Mouse (Mus musculus) E14TG2a.4 (cell line): ENCODE results near the gene Rbm12.

ENCODE experiments used
- H3K27me3 ChIP-seq: 2 replicates; pipeline ENCODE4 v1.6.1; 2014; ENCODE audit warnings: low read length, control low read depth; ENCODE audit not compliant: insufficient read depth
- H3K36me3 ChIP-seq: 2 replicates; pipeline ENCODE4 v1.6.1; 2014; ENCODE audit warnings: low read length, control low read depth; ENCODE audit not compliant: insufficient read depth
- H3K4me1 ChIP-seq: replicated peaks from 2 replicates; pipeline ENCODE4 v1.6.1; 2014; ENCODE audit warnings: low read depth, low read length, control low read depth
- H3K4me3 ChIP-seq: replicated peaks from 2 replicates; pipeline ENCODE4 v1.5.1; 2014; ENCODE audit warnings: mild to moderate bottlenecking, low read length
- H3K9me3 ChIP-seq: 2 replicates; pipeline ENCODE4 v1.6.1; 2014; ENCODE audit warnings: low read length, control low read depth
- CTCF ChIP-seq: conservative IDR thresholded peaks from 2 replicates; pipeline ENCODE4 v1.5.1; 2014; ENCODE audit warnings: low read length
- NANOG ChIP-seq: IDR thresholded peaks from 2 replicates; pipeline ENCODE4 v1.6.1; 2014; ENCODE audit warnings: borderline replicate concordance, low read length, mixed read lengths
- POU5F1 ChIP-seq: IDR thresholded peaks from 2 replicates; pipeline ENCODE4 v1.6.1; 2014; ENCODE audit warnings: low read length, borderline replicate concordance

The Rbm12 gene

GRCm38 (mm10) chr2:156111358-156112079, at the start of gene Rbm12, which contains the start of gene Cpne1:
Gene Rbm12 (minus strand): TSS chr2:156111978.
Gene Cpne1 (minus strand): TSS chr2:156111965.
- peaks cover 36% of the 10 kb centered on the region for H3K4me1 ChIP-seq
- H3K27me3 ChIP-seq, result no peaks in the 10 kb centered on the region
- TF ChIP-seq CTCF (no peak), POU5F1 (no peak), NANOG (no peak)
- peaks cover 10% of the 10 kb centered on the region; the same call in 1 of the 2 replicates for H3K36me3 ChIP-seq
- peak within 1 kb of the TSS; percentile 93 for H3K4me3 ChIP-seq
- no peaks in the 10 kb centered on the region for H3K9me3 ChIP-seq

DNA sequence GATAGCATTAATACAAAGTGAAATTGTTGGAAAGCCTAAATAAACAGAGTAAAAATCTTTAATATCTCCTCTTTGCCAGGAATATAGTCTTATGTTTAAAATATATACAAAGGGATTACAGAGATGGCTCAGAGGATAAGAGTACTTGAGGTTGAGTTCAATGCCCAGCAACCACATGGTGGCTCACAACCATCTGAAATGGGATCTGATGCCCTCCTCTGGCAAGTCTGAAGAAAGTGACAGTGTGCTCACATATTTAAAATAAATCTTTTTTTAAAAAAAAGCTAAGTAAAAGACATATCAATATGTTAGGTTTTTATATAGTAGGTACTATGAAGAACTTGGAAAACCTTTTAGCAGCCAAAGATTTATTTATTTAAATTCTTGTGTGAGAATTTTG, 39.8 kb upstream of the Rbm12 start:
- no peak overlapping the region for H3K4me3 ChIP-seq
- no peaks in the 10 kb centered on the region for H3K9me3 ChIP-seq
- no peaks in the 10 kb centered on the region for H3K27me3 ChIP-seq
- 0 out of 2 replicates have a peak, but pooled peaks cover 3% of the 10 kb centered on the region for H3K4me1 ChIP-seq
- H3K36me3 ChIP-seq, result peaks cover 100% of the 10 kb centered on the region
- no peak for TF ChIP-seq CTCF
- no peak for TF ChIP-seq POU5F1
- TF ChIP-seq NANOG, result no peak

- Histone ChIP-seq H3K4me3 (no peak overlapping the region), H3K9me3 (no peaks in the 10 kb centered on the region), H3K36me3 (peaks cover 68% of the 10 kb centered on the region), H3K4me1 (peaks cover 16% of the 10 kb centered on the region), H3K27me3 (no peaks in the 10 kb centered on the region)
- TF ChIP-seq NANOG (no peak), CTCF (no peak), POU5F1 (no peak)
These were observed 35.6 kb upstream of the Rbm12 start for GRCm38 (mm10) chr2:156147316-156147915.

DNA sequence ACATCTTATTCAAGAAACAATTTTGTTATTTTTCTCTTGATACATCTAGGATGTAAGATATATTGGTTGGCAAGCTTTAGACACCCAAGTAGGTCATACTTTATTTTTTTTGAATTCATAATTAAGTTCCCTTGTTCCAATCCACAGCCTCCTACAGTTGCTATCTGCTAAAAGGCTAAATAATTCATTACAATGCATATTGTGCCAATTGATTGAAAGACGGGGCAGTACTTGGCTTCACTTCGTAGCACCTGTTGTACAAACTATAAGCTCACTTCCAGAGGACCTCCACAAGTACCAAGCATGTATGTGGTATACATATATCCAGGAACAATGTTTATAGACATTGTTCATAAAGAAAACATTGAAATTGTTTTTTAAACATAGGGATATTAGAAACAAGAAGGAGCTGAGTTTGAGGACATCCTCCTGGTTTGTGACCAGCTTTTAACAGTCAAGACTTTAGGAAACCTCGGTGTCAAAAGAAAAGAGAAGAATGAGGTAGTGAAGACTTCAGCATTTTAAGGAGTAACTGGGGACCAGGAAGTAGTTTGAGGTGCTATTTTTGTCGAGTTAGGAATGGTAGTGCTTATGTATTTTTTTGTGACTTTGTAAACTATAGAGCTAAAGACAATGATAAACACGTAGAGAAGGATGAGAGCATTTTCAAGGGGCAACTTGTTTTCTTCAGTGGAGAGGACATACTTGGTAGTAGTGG, 34.7 kb upstream of the Rbm12 start:
- Histone ChIP-seq H3K4me1 (peaks cover 16% of the 10 kb centered on the region), H3K36me3 (peaks cover 65% of the 10 kb centered on the region), H3K9me3 (no peaks in the 10 kb centered on the region), H3K4me3 (no peak overlapping the region), H3K27me3 (no peaks in the 10 kb centered on the region)
- TF ChIP-seq CTCF (no peak), POU5F1 (no peak), NANOG (no peak)

GRCm38 (mm10) chr2:156145486-156146130, 33.8 kb upstream of the Rbm12 start:
- no peaks in the 10 kb centered on the region for H3K27me3 ChIP-seq
- H3K4me1 ChIP-seq, result peaks cover 16% of the 10 kb centered on the region
- peak overlapping the region; percentile 93; the same call in 1 of the 2 replicates for H3K4me3 ChIP-seq
- peaks cover 61% of the 10 kb centered on the region for H3K36me3 ChIP-seq
- no peaks in the 10 kb centered on the region for H3K9me3 ChIP-seq
- no peak for TF ChIP-seq NANOG
- no peak for TF ChIP-seq POU5F1
- TF ChIP-seq CTCF, result no peak

GRCm38 (mm10) chr2:156143953-156144724, 32.4 kb upstream of the Rbm12 start, which contains the start of the genes Romo1 and Nfs1:
Gene Romo1 (plus strand): TSS chr2:156144039.
Gene Nfs1 (minus strand): TSS chr2:156144186.
- peaks cover 61% of the 10 kb centered on the region for H3K36me3 ChIP-seq
- H3K4me1 ChIP-seq, result peaks cover 16% of the 10 kb centered on the region
- H3K4me3 ChIP-seq, result peak within 1 kb of the TSS; percentile 93
- TF ChIP-seq POU5F1, result no peak
- TF ChIP-seq NANOG, result no peak
- no peak for TF ChIP-seq CTCF
- H3K9me3 ChIP-seq, result no peaks in the 10 kb centered on the region
- no peaks in the 10 kb centered on the region for H3K27me3 ChIP-seq

GRCm38 (mm10) chr2:156143367-156143766, 31.6 kb upstream of the Rbm12 start:
- Histone ChIP-seq H3K9me3 (no peaks in the 10 kb centered on the region), H3K4me1 (peaks cover 16% of the 10 kb centered on the region), H3K4me3 (peak overlapping the region; percentile 93), H3K36me3 (peaks cover 61% of the 10 kb centered on the region), H3K27me3 (no peaks in the 10 kb centered on the region)
- TF ChIP-seq CTCF, result no peak
- no peak for TF ChIP-seq NANOG
- no peak for TF ChIP-seq POU5F1
